Mouse (Mus musculus) cerebellum, postnatal 10 days (tissue): ENCODE measurements around the gene Cox6b2.
"Not testable (repeated sequence)": the region's sequence is repeated elsewhere in the genome, so short reads cannot be mapped to it uniquely, and the experiment has no call there.

Experiments
- DNase-seq, 2 experiments: peaks; one replicate each; pipeline ENCODE4 v3.0.0; 2021; ENCODE audit warnings: mixed read lengths in 2 of 2

Gene Cox6b2

DNA sequence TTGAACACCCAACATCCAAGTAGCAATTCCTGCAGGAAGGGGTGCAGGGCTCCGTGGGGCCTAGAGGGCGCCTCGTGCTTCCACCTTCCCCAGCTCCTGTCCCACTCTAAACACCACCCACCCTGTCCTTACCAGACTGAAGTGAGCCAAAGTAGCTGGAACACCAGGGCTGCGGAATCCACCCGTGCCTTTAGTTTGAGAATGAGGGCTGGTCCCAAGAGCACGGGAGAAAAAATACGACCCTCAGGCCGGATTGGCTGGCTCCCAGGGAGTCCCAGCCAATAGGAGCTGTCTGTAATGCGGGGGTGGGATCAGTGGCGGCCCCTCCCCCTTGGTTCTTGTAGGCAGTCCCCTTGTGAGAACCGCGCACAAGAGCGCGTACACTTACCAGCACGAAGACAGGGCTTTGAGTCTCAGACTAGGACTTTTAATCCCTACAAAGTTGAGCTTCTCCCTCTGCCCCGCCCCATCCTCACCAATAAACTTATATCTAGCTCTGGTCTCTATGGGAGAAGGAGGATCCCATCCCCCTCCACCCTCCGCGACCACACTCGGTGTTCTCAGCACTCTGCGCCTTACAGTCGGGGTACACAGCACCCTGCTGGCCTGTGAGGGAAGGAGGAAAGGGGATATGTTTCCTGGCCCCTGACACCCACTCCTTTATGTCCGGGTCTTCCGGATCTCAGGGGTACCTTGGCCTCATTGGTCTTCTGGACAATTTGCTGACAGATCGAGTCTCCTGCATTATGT lies at the start of gene Cox6b2:
Cox6b2 (minus strand) TSS at position 274 of the 750 bp plus-strand sequence.
- DNase-seq: peak; percentile 88 to 89

DNA sequence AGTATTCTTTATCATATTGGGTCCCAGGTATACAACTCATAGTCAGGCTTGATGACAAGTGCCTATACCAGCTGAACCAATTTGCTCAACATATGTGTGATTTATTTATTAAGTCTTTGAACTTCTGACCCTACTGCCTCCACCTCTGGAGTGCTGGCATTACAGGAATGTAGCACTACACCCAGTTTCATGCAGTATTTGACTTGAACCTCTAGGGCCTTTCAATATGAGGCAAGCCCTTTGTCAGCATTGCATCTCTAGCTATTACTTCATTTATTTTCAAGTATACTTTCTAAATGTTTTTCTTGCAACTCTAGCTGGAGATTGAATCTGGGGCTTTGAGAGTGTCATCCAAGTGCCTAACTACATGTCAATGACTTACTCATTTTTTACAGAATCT lies 49.4 kb upstream of the Cox6b2 start:
- DNase-seq: no peak

DNA sequence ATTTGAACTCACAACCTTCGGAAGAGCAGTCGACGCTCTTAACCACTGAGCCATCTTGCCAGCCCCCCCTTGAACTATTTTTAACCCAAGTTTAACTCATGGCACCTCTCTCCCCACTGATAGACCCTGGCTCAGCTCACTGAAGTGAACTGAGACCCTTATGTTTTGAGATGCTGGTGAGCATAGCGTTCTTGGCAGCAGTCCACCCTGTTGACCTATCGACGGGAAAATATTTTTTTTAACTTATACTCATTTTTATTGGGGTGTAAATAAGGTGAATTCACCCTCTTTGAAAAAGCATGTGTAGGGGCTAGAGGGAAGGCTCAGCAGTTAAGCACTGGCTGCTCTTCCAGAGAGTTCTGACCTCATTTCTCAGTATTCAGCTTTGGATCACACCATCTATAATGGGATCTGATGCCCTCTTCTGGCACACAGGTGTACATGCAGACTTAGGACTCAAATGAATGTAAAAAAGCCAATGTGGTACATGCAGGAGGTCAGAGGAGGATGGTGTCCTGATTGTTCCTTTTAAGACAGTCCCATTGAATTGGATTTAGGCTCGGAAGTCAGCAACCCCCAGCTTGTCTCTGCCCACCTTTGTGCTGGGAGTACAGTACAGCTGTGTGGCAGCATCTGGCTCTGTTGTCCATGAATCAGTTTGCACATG lies 43.0 kb upstream of the Cox6b2 start:
- peak; percentile 48 to 62 for DNase-seq

DNA sequence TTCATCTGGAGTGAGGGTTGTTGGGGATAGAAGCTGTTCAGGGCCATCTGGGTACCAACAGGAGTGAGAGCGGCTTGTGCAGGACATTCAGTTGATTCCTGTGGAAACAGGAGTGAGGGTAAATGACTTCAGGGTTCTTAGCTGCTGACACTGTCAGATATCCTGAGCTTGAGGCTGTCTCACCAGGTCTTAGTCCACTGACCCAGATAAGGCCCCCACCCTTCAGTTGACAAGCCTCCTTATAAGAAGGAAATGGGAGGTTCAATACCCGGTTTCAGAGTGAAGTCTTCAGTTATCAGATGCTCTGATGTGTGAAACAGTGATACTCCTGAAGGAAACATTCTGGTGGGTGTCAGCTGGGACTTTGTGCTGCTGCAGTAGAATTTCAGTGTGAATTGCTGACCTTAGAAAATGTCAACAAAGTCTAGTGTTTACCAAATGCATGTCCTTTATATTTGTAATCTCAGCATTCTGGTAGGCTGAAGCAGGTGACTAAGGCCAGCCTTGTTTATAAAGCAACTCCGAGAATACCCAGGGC lies 41.8 kb upstream of the Cox6b2 start:
- no peak for DNase-seq

DNA sequence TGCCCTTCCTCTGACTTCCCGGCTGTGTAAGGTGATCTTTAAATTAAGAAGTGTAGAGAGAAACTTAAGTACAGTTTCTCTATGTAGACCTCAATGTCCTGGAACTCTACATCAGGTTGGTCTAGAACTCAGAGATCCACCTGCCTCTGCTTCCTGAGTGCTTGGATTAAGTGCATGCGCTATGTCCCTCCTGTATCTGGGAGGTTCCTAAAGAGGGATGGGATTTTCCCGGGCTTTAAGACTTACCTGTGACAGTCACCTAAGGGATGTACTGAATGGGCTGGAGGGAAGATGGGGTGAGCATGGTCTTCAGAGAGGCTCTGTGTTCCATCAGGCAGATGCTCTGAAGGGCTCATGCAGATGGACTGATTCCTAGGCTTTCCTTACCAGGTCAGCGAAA lies 40.8 kb upstream of the Cox6b2 start:
- DNase-seq: no peak

DNA sequence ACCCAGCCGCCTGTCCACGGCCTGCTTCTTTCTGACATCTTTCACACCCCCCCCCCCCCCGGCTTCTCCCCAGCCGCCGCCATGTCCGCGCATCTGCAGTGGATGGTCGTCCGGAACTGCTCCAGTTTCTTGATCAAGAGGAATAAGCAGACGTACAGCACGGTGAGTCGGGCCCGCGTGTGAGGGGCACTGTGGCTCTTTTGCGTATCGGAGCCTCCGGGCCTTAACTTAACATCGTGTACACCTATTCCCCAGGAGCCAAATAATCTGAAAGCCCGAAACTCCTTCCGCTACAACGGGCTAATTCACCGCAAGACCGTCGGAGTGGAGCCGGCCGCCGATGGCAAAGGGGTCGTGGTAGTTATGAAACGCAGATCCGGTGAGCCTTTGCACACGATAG lies 40.4 kb upstream of the Cox6b2 start:
- DNase-seq: not testable (repeated sequence)

DNA sequence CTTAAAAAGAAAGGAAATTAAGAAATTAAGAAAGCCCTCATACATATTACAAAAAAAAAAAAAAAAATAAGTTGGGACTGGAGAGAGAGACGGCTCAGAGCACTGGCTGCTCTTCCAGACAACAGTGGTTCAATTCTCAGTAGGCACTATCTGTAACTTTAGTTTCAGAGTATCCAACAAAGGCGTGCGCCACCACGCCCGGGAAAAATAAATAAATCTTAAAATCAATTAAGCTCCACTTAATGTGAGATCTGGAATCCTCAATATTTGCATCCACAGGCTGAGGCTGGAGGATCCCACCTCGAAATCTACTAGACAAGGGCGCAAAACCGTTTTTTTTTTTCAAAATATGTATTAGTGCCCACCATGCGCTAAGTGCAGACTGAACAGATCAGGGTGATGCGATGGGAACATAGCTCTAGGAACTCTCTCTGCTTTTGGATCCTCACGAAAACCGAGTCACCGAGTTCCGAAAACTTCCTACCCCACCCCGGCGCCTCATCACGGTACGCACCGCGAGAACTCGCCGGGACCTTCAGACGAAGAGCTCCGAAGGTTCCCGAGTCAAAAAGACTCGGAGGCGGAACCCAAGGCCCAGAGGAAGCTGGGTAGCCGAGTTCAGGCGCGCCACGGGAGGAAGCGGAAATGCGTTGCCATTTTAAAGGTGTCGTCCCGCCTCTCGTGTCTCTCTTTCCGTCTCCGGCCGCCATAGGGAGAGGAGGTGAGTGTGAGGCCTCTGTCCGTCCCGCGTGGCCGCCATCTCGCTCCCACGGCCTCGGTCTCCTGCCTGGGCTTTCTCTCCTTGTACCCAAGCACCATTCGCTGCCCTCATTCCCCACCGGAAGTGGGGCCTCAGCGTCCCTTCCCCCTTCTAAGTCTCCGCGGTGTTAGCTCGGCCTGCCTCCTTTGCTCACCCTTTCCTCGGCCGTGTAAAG lies 39.7 kb upstream of the Cox6b2 start, which contains the start of gene Rpl28:
Rpl28 (plus strand) TSS at position 597 of the 935 bp plus-strand sequence.
- DNase-seq: peak; percentile 96 to 97

DNA sequence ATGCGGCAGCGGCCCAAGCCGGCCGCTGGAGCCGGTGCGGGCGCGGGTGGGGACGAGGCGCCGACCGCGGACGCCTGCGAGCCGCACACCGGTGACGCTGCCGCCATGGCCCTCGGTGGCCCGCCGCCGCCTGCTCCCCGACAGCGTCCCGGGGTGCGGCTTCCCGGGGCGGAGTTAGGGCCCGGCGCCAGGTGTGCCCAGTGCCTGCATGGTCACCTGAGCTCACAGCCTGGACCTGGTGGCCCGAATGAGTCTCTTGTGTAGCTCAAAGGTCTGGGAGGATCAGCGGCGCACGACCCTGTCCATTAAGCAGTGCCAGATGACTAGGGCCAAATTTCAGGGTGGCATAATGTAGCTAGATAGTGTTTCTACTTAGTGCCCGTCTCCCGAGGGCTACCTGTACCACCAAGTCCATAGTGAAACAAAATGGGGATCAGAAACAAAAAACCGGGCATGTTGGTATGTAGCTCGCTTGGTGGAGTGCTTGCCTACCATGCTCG lies 36.6 kb upstream of the Cox6b2 start, which contains the start of gene Tmem238:
Tmem238 (minus strand) TSS at position 221 of the 500 bp plus-strand sequence.
- DNase-seq: peak; percentile 74 to 81

DNA sequence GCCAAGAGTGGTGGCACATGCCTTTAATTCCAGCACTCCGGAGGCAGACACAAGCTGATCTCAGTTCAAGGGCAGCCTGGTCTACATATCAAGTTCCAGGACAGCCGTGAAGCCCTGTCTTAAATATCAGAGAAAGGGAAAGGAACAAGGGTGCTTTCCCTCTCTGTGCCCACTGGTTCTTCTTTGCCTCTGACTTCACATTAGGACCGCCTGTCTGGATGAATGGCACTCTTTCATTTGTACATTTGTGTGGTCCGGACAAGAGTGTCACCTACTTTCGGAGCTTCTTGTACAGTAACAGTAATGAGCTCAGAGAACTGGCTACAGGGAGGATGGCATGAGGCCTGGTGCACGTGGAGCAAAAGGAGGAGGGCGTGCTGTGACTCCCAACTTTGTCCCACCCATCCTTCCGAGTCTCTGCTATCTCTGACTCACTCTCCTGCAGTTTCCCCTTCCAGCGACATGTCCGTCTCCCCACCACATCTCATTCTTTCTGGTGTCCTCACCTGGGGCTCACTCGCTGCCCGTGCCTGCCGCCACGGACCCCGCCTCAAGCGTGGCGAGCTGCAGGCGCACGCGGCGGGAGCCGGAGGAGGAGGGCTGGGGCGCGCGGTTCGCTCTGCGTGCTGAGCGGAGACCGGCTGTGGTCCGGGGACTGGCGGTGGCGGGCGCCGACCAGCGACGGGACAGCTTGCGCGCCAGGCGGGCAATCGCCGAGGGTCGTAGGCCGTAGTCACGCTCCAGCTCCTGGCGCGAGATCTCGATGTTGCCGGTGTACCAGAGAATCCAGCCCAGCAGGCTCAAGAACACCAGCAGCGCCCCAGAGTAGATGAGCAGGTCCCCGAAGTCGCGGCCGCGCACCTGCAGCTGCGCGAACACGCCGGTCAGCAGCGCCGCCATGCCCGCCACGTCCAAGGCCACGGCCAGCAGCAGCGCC lies 35.9 kb upstream of the Cox6b2 start:
- peak; percentile 79 to 81 for DNase-seq

DNA sequence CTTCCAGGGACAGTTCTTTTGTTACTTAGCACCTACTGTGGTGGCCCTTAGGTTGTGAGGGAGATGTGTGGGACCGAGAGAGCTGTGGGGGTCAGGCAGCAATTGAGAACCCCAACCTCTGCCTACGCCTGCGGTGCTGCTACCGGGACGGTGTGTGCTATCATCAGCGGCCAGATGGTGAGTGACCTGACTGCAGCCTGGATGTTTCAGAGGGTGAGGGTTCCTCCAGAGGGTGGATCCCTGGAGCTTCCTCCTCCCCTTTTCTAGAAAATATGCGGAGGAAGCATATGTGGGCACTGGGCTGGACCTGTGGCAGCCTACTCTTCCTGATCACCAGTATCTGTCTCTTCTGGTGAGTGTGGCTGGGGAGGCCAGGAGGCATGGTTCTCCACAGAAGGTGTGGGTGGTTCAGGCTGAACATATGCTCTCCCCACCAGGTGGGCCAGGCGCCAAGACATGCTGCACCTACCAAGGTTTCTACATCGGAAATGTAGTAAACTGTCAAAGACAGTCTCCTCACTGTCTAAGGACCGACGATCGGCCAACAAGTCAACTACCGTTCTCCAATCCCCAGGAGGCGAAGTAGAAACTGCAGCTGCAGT lies 30.9 kb upstream of the Cox6b2 start:
- DNase-seq: peak; percentile 44 to 46

DNA sequence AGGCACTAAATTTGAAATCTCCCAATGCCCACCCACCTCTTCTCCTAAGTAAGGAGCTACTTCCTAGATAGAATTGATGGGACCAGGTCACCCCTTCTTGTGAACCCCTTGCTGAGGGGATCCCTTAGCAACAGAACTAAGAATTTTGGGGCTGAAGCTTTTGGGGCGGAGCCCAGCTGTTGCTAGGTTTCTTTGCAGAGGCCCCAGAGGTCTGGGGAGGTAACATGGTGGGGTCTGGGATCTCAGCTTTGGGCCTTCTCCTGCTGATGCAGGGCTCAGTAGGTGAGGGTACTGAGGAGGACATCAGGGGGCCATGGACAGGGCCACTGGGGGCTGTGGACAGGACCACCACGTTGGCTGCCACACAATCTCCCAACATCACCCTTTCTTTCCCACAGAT lies 29.9 kb upstream of the Cox6b2 start, which contains the start of the genes Il11 and Tmem190:
Il11 (minus strand) TSS at position 101 of the 400 bp plus-strand sequence.
Tmem190 (plus strand) TSS at position 179 of the 400 bp plus-strand sequence.
- no peak for DNase-seq

DNA sequence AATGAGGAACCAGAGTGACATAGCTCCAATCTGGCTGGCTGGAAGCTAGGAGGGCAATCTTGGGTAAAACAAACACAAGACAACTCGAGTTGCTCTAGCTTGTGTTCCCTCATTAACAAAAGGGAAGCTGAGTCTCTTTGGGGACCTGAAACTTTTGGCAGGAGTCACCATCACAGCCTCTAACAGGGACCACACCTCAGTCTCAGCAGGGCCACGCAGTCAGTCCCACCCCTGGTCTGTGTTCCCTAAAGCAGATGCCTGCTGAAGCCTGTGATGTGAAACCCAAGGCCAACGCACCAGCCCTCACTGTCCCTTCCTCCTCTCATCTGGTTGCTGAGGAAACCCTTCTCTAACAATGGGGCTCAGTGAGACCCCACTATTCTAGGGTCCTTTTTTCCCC lies 29.2 kb upstream of the Cox6b2 start:
- no peak for DNase-seq

DNA sequence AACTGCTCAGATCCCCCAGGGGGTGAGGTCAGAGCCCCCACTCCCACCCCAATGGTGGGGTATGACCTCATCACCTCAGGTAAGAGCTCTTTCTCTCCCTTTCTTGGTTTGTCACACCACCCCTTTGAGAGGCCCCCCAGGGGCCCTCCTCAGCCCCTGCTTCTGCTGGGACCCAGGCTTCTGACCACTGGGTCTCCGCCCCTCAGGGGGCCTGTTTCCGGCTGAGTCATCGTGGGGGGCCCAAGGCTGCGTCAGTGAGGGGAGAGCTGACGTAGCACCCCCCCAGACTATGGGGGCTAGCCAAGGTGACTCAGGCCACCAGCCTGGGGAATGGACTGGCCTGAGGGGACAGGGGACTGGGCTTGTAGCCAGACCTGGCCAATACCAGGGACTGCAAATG lies 27.0 kb upstream of the Cox6b2 start:
- no peak for DNase-seq

DNA sequence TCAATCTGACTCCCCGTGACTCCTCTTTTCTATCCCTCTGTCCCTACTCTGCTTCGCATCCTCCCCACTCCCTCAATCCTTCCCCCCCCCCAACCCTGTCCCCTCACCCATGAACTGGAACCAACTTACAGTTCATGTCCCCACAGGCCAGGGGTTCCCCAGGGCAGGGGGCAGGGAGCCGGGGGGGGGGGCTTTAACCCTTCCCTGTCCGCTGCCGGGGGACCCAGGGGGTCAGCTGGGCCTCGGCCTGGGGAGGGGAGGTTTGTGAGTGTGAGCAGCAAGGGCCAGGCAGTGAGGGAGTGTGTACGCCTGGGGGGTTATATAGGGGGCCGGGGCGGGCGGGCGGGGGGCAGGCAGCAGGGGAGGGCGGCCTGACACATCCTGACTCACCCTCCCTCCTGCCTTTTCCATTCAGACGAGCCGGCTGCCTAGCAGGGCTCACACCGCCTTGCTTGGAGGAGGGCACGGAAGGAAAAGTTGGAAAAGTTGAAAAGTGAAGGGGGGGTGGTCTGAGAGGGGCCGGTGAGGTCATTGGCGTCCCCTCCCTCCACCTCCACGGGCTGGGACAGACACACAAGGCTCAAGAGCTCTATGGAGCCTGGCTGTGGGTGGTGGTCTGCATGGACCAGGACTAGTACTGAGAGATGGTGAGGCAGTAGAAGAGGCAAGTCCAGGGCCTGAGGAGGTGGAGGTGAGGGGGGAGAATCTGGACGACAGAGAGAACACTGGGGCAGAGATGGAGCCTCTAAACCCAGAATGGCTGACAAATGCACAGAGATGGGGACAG lies 25.1 kb upstream of the Cox6b2 start:
- no peak for DNase-seq

DNA sequence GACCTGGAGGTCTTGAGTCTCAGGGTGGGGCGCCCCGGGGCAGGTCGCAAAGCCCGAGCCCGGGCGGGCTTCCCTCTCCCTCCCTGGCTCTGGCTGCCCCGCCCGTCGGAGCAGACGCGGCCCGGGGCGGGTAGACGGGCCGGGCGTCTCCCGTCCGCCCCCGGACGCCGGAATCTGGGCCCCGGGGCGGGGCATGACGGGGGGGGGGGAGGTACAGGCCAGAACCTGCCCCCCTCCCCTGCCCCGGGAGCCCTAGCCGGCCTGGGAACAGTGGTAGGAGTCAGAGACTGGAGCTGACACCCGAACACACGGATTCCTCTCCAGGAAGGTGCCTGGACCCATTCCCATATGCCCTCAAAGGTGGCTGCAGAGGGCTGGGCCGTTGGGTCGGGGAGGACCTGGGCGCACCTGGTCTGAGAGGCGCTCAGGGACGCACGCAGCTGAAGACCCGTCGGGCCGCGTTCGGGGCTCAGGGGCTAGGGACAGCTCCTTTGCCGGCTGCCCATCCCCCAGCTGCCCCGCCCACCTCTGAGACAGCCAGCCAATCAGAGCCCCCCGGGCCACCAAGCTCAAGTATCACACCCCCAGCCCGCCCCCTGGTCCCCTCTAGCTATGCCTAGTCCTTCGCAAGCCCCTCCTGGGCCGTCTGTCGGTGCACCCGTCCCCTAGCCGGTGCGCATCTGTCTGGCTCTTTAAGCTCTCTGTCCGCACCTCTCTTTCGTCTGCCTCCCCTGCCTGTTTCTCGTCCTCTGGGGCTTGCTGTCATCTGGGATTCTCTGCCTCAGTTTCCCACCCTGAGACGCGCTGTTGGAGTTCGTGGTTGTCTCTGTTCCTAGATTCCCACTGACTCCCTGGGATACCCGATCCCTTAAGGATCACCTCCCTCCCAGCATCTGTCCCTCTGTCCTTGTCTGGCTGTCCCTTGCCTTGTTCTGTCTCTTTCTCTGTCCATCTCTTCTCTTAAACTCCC lies 24.3 kb upstream of the Cox6b2 start:
- DNase-seq: peak; percentile 74 to 78

DNA sequence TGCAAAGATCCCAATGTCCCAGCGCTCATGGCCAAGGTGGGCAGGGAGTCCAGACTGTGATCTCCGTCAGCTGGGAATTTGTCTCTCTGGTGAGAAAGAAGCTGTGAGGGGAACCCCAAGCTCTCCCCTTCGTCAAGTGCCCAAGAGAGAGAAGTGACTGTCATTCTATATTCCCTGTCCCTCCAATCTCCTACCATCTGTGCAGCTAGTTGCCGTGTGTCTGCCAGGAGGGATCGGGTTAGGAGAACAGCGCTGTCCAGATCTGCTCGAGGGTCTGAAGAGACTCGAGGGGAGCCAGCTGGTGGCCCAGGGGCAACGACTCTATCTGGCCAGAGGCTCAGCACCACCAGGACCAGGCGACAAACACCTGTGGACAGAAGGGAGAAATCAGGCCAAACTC lies 23.2 kb upstream of the Cox6b2 start:
- DNase-seq: no peak

DNA sequence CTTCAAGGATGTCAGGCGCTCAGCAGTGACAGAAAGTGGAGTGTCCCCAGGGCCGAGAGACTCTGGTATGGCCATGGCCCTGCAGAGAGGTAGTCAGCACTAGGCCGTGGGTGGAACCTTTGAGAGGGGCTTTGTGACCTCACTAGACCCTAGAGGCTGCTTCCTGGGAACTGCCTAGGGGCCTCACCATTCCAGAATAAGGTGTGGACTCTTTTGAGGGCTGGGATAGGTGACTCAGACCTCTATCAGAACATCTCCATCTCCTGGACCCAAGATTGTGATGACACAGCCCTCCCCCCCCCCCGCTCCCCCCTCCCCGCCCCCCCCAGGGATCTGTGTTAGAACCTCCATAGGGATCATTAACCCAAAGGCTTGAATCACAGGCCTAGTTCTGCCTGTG lies 18.3 kb upstream of the Cox6b2 start, which contains the start of gene Fam71e2:
Fam71e2 (minus strand) TSS at position 101 of the 400 bp plus-strand sequence.
- no peak for DNase-seq

DNA sequence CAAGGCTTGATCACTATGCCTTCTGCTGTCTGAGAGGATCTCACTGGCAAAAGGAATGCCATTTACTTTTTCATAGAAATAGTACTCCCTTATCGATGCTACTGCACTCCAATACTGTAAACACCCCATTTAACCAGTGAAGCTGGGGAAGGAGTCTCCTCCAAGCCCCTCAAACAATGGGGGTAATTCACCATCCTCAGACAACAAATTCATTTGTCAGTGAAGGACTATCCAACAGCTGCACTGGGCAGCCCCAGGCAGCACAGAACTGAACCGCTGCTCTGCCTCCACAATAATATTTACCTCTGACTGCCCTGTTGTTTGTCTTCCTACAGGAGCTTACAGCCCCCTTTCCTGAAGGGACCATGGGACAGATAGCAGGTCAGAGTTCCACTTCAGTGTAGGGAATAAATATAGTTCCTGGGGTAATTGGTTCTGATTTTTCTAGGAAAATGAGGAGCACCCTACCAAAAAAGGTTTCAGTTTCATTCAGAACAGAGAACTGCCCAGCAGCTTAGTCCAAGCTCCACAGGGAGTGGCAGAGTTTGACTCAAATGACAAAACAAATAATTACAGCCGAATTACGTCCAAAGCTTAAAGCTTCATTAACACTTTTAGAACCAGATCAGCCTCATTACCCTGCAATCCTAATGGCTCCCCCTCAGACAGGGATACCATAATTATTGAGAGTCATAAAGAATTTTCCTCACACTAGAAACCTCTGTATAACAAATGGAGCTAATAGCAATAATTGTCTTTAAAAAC lies 12.2 kb upstream of the Cox6b2 start:
- no peak for DNase-seq
